ENCODE assay signal across 9 mouse cellular contexts in the genomic region with DNA sequence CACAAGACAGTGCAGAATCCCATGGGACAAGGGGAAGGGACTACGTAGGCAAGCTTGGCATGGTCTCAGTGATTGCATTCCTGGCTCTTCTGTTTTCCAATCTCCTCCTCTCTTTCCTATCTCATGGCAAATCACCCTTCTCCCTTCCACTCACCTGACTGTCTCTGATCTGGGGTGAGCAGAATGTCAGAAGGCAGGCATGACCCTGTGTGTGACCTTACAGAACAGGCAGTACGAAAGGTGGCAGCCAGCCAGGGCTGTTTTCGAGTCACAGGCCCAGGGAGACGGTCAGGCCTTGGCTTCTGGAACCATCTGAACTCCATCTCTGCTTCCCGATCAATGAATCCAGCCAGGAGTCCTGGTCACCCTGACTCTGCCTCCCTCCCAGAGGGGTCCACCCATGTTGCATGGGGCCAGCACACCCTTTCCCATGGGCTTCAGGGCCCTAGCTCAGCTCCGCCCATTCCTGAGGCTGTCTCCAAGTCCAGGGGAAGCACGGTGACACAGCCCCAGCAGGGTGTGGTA.
DNase-seq lines count a peak whose midpoint lies in the region; ATAC-seq lines count a peak whose summit lies in the region.
"Had no signal": no experiment of that assay in that cellular context is flagged by ENCODE, and none has a peak within 500 bp of the region (broad histone marks: within the 10 kb centered on the region; RNA-seq: fewer than 3 reads in every experiment).

No protein-coding gene starts in this region.

- H3K27me3 ChIP-seq in neural tube, embryonic 15.5 days (replicated peaks): no peaks in the 10 kb centered on the region
- no peaks in the 10 kb centered on the region for H3K27me3 ChIP-seq in stomach, embryonic 14.5 days (ENCODE audit: control insufficient read depth, insufficient read depth, low read length)
- H3K27me3 ChIP-seq: embryonic facial prominence, embryonic 15.5 days had no signal

- H3K4me2 ChIP-seq in neural tube, embryonic 15.5 days: no peak overlapping the region
- no peak overlapping the region for H3K4me2 ChIP-seq in stomach, embryonic 14.5 days (replicated peaks; ENCODE audit: low read depth, low read length)
- H3K4me2 ChIP-seq: embryonic facial prominence, embryonic 15.5 days had no signal

- 72% methylated on average over 7 of the region's 7 CpGs for WGBS in neural tube, embryonic 15.5 days
- WGBS in stomach, embryonic 14.5 days: 70% methylated on average over 7 of the region's 7 CpGs

- no peak for ATAC-seq in neural tube, embryonic 15.5 days (ENCODE audit: low FRiP score)
- ATAC-seq in stomach, embryonic 14.5 days (ENCODE audit: insufficient number of reproducible peaks, insufficient read depth, low FRiP score, low read depth): 0 out of 2 replicates have a peak, but pooled peaks have one; percentile 28

- H3K9me3 ChIP-seq in neural tube, embryonic 15.5 days (replicated peaks): no peaks in the 10 kb centered on the region
- no peaks in the 10 kb centered on the region for H3K9me3 ChIP-seq in stomach, embryonic 14.5 days (ENCODE audit: control insufficient read depth, low read depth, low read length)
- H3K9me3 ChIP-seq: embryonic facial prominence, embryonic 15.5 days had no signal

- 0 out of 2 replicates have a peak overlapping the region, but pooled peaks have one; percentile 9 for H3K27ac ChIP-seq in neural tube, embryonic 15.5 days (replicated peaks)
- no peak overlapping the region for H3K27ac ChIP-seq in stomach, embryonic 14.5 days (ENCODE audit: low read length)
- H3K27ac ChIP-seq: embryonic facial prominence, embryonic 15.5 days had no signal

- no peak overlapping the region for H3K4me3 ChIP-seq in neural tube, embryonic 15.5 days (replicated peaks)
- H3K4me3 ChIP-seq in stomach, embryonic 14.5 days (ENCODE audit: low read depth, low read length): no peak overlapping the region
- H3K4me3 ChIP-seq: embryonic facial prominence, embryonic 15.5 days had no signal

- no peaks in the 10 kb centered on the region for H3K36me3 ChIP-seq in neural tube, embryonic 15.5 days
- no peaks in the 10 kb centered on the region for H3K36me3 ChIP-seq in stomach, embryonic 14.5 days (ENCODE audit: control insufficient read depth, insufficient read depth, low read length)
- H3K36me3 ChIP-seq: embryonic facial prominence, embryonic 15.5 days had no signal

- H3K9ac ChIP-seq in neural tube, embryonic 15.5 days (replicated peaks): no peak overlapping the region
- no peak overlapping the region for H3K9ac ChIP-seq in stomach, embryonic 14.5 days (replicated peaks; ENCODE audit: low read depth, low read length)
- H3K9ac ChIP-seq: embryonic facial prominence, embryonic 15.5 days had no signal

- no peak for DNase-seq in neural tube, embryonic 10.5 days (ENCODE audit: extremely low spot score, low spot score)
- peak; percentile 57 to 79 for DNase-seq in heart, adult 9 months (ENCODE audit: low spot score in 2 of 2)
- peak; percentile 74 for DNase-seq in kidney, postnatal 14 days
- no peak for DNase-seq in frontal cortex, postnatal 36 days (ENCODE audit: low spot score in 2 of 2)
- DNase-seq in urinary bladder, postnatal 25 days (ENCODE audit: low spot score): no peak
- DNase-seq in cerebellum, adult 11 months: no peak

- H3K4me1 ChIP-seq in neural tube, embryonic 15.5 days: peaks cover 23% of the 10 kb centered on the region
- H3K4me1 ChIP-seq in stomach, embryonic 14.5 days (ENCODE audit: control insufficient read depth, insufficient read depth, low read length): 0 out of 2 replicates have a peak, but pooled peaks cover 3% of the 10 kb centered on the region

Comparison
In these comparisons a context has a peak if more than half of its experiments do, and no peak if none do; other contexts are left out.
1. DNase-seq: peak in heart, adult 9 months (2 of 2) and kidney, postnatal 14 days (single experiment); none in neural tube, embryonic 10.5 days (single experiment), frontal cortex, postnatal 36 days (0 of 2), urinary bladder, postnatal 25 days (single experiment) and cerebellum, adult 11 months (single experiment).